Mouse (Mus musculus): ENCODE measurements around the gene Elavl3. TPM values are rescaled to one million over a fixed set of nuclear protein-coding genes. Genes with fewer than 3 reads are reported as not detected.
A peak's percentile ranks its signal among the peaks of the same experiment; 100 is the strongest.

Elavl3 gene
- polyA plus RNA-seq, 1 experiment from 2014 or later: 0.04 TPM

GRCm38 (mm10) chr9:22066433-22066832, 14.6 kb upstream of the Elavl3 start:
- H3K4me1 ChIP-seq (ENCODE audit: control insufficient read depth, low read depth, low read length): peaks cover 8% of the 10 kb centered on the region
- peaks cover 5% of the 10 kb centered on the region; the same call in 1 of the 2 replicates for H3K36me3 ChIP-seq (ENCODE audit: control insufficient read depth, insufficient read depth)
- no peaks in the 10 kb centered on the region for H3K27me3 ChIP-seq (ENCODE audit: control insufficient read depth, insufficient read depth, low read depth, low read length)
- H3K4me2 ChIP-seq (ENCODE audit: low read depth, low read length): no peak overlapping the region
- 58% methylated on average over 3 of the region's 3 CpGs for WGBS (ENCODE audit: insufficient replicate concordance)
- no peak overlapping the region for H3K27ac ChIP-seq (ENCODE audit: low read length)
- H3K9me3 ChIP-seq (replicated peaks; ENCODE audit: control insufficient read depth, low read length): no peaks in the 10 kb centered on the region
- ATAC-seq (ENCODE audit: low read depth): no peak
- H3K9ac ChIP-seq (ENCODE audit: low read depth, low read length): no peak overlapping the region
- H3K4me3 ChIP-seq (ENCODE audit: low read depth, low read length): no peak overlapping the region

DNA sequence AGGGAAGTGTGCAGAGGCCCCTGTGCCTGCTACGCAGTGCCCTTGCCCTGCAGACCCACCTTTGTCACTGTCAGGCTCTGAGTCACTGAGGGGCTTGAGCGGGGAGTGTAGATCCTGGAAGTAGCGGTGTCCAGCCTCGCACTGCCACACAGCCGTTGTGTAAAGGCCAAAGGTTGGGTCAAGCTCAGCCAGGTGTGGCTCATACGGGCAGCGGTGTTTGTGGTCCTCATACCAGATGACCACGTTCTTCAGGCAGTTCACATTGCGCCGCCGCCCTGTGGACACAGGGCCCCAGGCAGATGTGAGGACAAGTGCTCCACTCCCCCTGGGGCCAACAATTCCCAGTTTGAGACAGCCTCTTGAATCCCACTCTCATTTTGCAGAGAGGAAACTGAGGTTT, 13.8 kb upstream of the Elavl3 start:
- Histone ChIP-seq H3K9me3 (replicated peaks; ENCODE audit: control insufficient read depth, low read length) (no peaks in the 10 kb centered on the region), H3K4me2 (ENCODE audit: low read depth, low read length) (no peak overlapping the region; the same call in 1 of the 2 replicates), H3K4me1 (ENCODE audit: control insufficient read depth, low read depth, low read length) (peaks cover 7% of the 10 kb centered on the region), H3K27me3 (ENCODE audit: control insufficient read depth, insufficient read depth, low read depth, low read length) (no peaks in the 10 kb centered on the region), H3K9ac (ENCODE audit: low read depth, low read length) (no peak overlapping the region), H3K4me3 (ENCODE audit: low read depth, low read length) (peak overlapping the region; percentile 26; the same call in 1 of the 2 replicates), H3K36me3 (ENCODE audit: control insufficient read depth, insufficient read depth) (peaks cover 5% of the 10 kb centered on the region; the same call in 1 of the 2 replicates), H3K27ac (ENCODE audit: low read length) (peak overlapping the region; percentile 68)
- WGBS (ENCODE audit: insufficient replicate concordance): 83% methylated on average over 11 of the region's 11 CpGs
- ATAC-seq (ENCODE audit: low read depth): peak; percentile 60

DNA sequence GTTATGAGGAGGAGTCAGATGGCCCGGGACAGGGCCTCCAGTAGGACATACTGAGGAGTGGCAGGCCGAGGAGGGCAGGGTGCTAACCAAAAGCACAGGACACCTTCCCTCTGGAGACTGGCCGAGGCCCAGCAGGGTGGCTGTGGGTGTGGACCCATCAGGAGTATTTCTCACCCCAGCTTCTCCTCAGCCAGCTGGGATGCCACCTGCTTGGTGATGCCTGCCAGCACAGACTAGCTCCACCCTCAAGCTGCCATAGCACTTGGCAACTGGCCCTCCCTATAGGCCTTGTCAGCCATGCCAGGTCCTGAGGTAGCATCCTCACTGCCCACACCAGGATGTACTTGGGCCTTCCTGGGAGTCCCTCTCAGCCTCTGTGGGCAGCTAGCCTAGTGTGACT, 12.5 kb upstream of the Elavl3 start:
- H3K36me3 ChIP-seq (ENCODE audit: control insufficient read depth, insufficient read depth): peaks cover 10% of the 10 kb centered on the region

GRCm38 (mm10) chr9:22061339-22061738, 9.5 kb upstream of the Elavl3 start:
- Histone ChIP-seq H3K27ac (ENCODE audit: low read length) (no peak overlapping the region), H3K4me3 (ENCODE audit: low read depth, low read length) (no peak overlapping the region), H3K9ac (ENCODE audit: low read depth, low read length) (no peak overlapping the region), H3K4me2 (ENCODE audit: low read depth, low read length) (no peak overlapping the region), H3K9me3 (replicated peaks; ENCODE audit: control insufficient read depth, low read length) (no peaks in the 10 kb centered on the region), H3K27me3 (ENCODE audit: control insufficient read depth, insufficient read depth, low read depth, low read length) (no peaks in the 10 kb centered on the region), H3K36me3 (ENCODE audit: control insufficient read depth, insufficient read depth) (peaks cover 20% of the 10 kb centered on the region), H3K4me1 (ENCODE audit: control insufficient read depth, low read depth, low read length) (peaks cover 4% of the 10 kb centered on the region)
- no peak for ATAC-seq (ENCODE audit: low read depth)
- 66% methylated on average over 2 of the region's 2 CpGs for WGBS (ENCODE audit: insufficient replicate concordance)

More for the DNA sequence above, 12.5 kb upstream of the Elavl3 start:
- Histone ChIP-seq H3K9ac (ENCODE audit: low read depth, low read length) (no peak overlapping the region), H3K4me3 (ENCODE audit: low read depth, low read length) (no peak overlapping the region), H3K27ac (ENCODE audit: low read length) (no peak overlapping the region), H3K4me2 (ENCODE audit: low read depth, low read length) (no peak overlapping the region), H3K9me3 (replicated peaks; ENCODE audit: control insufficient read depth, low read length) (no peaks in the 10 kb centered on the region), H3K27me3 (ENCODE audit: control insufficient read depth, insufficient read depth, low read depth, low read length) (no peaks in the 10 kb centered on the region), H3K4me1 (ENCODE audit: control insufficient read depth, low read depth, low read length) (peaks cover 4% of the 10 kb centered on the region; the same call in 1 of the 2 replicates)
- ATAC-seq (ENCODE audit: low read depth): no peak
- WGBS (ENCODE audit: insufficient replicate concordance): 75% methylated on average over 3 of the region's 3 CpGs

DNA sequence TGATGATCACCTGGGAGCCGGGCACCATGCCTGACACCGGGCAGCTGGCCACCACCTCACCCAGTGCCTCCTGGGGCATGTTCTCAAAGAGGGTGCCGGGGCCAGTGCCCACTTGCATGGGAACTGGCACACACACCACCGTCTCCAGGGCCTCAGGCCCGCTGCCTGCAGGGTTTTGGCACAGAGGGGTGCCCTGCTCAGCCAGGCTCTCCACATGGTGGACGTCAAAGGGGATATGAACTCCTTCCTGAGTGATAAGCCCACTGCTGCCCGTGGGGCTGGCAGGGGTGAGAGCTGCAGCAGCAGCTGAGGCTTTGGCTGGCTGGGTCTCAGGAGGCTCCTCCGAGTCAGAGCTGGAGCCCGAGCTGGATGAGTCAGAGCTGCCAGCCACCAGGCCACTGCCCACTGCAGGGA, 6.2 kb upstream of the Elavl3 start:
- Histone ChIP-seq H3K9ac (ENCODE audit: low read depth, low read length) (no peak overlapping the region), H3K4me3 (ENCODE audit: low read depth, low read length) (no peak overlapping the region), H3K4me1 (ENCODE audit: control insufficient read depth, low read depth, low read length) (peaks cover 10% of the 10 kb centered on the region), H3K27me3 (ENCODE audit: control insufficient read depth, insufficient read depth, low read depth, low read length) (peaks cover 16% of the 10 kb centered on the region), H3K9me3 (replicated peaks; ENCODE audit: control insufficient read depth, low read length) (no peaks in the 10 kb centered on the region), H3K4me2 (ENCODE audit: low read depth, low read length) (no peak overlapping the region), H3K27ac (ENCODE audit: low read length) (no peak overlapping the region), H3K36me3 (ENCODE audit: control insufficient read depth, insufficient read depth) (peaks cover 15% of the 10 kb centered on the region)
- ATAC-seq (ENCODE audit: low read depth): no peak
- 84% methylated on average over 9 of the region's 9 CpGs for WGBS (ENCODE audit: insufficient replicate concordance)

GRCm38 (mm10) chr9:22057031-22057517, 5.3 kb upstream of the Elavl3 start:
- H3K27me3 ChIP-seq (ENCODE audit: control insufficient read depth, insufficient read depth, low read depth, low read length): peaks cover 25% of the 10 kb centered on the region
- no peaks in the 10 kb centered on the region for H3K9me3 ChIP-seq (replicated peaks; ENCODE audit: control insufficient read depth, low read length)
- no peak overlapping the region for H3K4me3 ChIP-seq (ENCODE audit: low read depth, low read length)
- WGBS (ENCODE audit: insufficient replicate concordance): 83% methylated on average over 9 of the region's 9 CpGs
- ATAC-seq (ENCODE audit: low read depth): no peak
- H3K36me3 ChIP-seq (ENCODE audit: control insufficient read depth, insufficient read depth): peaks cover 15% of the 10 kb centered on the region
- H3K9ac ChIP-seq (ENCODE audit: low read depth, low read length): no peak overlapping the region
- peaks cover 10% of the 10 kb centered on the region for H3K4me1 ChIP-seq (ENCODE audit: control insufficient read depth, low read depth, low read length)
- no peak overlapping the region for H3K4me2 ChIP-seq (ENCODE audit: low read depth, low read length)
- no peak overlapping the region for H3K27ac ChIP-seq (ENCODE audit: low read length)

- Histone ChIP-seq H3K9me3 (replicated peaks; ENCODE audit: control insufficient read depth, low read length) (no peaks in the 10 kb centered on the region), H3K4me3 (ENCODE audit: low read depth, low read length) (no peak overlapping the region), H3K4me1 (ENCODE audit: control insufficient read depth, low read depth, low read length) (peaks cover 13% of the 10 kb centered on the region), H3K36me3 (ENCODE audit: control insufficient read depth, insufficient read depth) (peaks cover 15% of the 10 kb centered on the region), H3K9ac (ENCODE audit: low read depth, low read length) (no peak overlapping the region), H3K27me3 (ENCODE audit: control insufficient read depth, insufficient read depth, low read depth, low read length) (peaks cover 32% of the 10 kb centered on the region), H3K4me2 (ENCODE audit: low read depth, low read length) (no peak overlapping the region), H3K27ac (ENCODE audit: low read length) (no peak overlapping the region)
- 67% methylated on average over 9 of the region's 9 CpGs for WGBS (ENCODE audit: insufficient replicate concordance)
- no peak for ATAC-seq (ENCODE audit: low read depth)
These were observed 4.6 kb upstream of the Elavl3 start for GRCm38 (mm10) chr9:22056303-22056910.

GRCm38 (mm10) chr9:22055713-22056112, 3.9 kb upstream of the Elavl3 start:
- Histone ChIP-seq H3K4me1 (ENCODE audit: control insufficient read depth, low read depth, low read length) (peaks cover 20% of the 10 kb centered on the region), H3K9me3 (replicated peaks; ENCODE audit: control insufficient read depth, low read length) (no peaks in the 10 kb centered on the region), H3K27me3 (ENCODE audit: control insufficient read depth, insufficient read depth, low read depth, low read length) (peaks cover 39% of the 10 kb centered on the region), H3K4me2 (ENCODE audit: low read depth, low read length) (no peak overlapping the region), H3K4me3 (ENCODE audit: low read depth, low read length) (no peak overlapping the region), H3K27ac (ENCODE audit: low read length) (no peak overlapping the region), H3K36me3 (ENCODE audit: control insufficient read depth, insufficient read depth) (peaks cover 15% of the 10 kb centered on the region), H3K9ac (ENCODE audit: low read depth, low read length) (no peak overlapping the region)
- WGBS (ENCODE audit: insufficient replicate concordance): 37% methylated on average over 29 of the region's 29 CpGs
- ATAC-seq (ENCODE audit: low read depth): no peak

DNA sequence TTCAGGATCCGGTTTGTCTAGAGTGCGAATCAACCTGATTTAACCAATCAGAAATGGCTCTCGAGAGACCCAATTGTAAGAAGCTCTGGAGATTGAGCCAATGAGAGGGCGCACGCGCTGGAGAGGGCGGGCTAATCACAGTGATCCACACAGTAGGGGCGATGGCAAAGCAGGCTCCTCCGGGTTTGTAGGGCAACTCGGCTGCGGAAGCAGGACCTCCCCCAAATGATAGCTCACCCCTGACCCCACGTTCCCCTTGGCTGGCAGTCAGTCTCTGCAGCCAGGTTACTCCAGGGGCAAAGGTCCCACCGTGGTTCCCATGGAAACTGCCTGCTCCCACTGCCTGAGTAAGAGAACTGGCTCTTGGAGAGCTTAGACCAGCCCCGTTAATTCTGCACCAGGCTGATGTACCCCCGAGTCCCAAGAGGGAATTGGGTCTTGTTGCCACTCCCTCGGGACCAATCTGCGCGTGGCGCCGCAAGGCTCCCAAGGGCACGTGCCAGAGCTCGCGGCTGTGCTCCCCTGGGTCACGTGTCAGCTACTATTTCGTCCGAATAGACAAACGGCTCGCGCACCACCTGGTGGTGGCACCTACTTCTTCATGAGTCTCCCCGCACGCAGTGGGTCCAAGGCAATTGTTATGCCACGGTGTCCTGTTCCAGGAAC, 2.7 kb upstream of the Elavl3 start:
- Histone ChIP-seq H3K27ac (ENCODE audit: low read length) (no peak overlapping the region), H3K36me3 (ENCODE audit: control insufficient read depth, insufficient read depth) (peaks cover 11% of the 10 kb centered on the region), H3K27me3 (ENCODE audit: control insufficient read depth, insufficient read depth, low read depth, low read length) (peaks cover 51% of the 10 kb centered on the region), H3K9ac (ENCODE audit: low read depth, low read length) (no peak overlapping the region), H3K4me2 (ENCODE audit: low read depth, low read length) (peak overlapping the region; percentile 17; the same call in 1 of the 2 replicates), H3K4me1 (ENCODE audit: control insufficient read depth, low read depth, low read length) (peaks cover 28% of the 10 kb centered on the region), H3K4me3 (ENCODE audit: low read depth, low read length) (no peak overlapping the region), H3K9me3 (replicated peaks; ENCODE audit: control insufficient read depth, low read length) (no peaks in the 10 kb centered on the region)
- ATAC-seq (ENCODE audit: low read depth): peak; percentile 60
- 2% methylated on average over 32 of the region's 32 CpGs for WGBS (ENCODE audit: insufficient replicate concordance)

Measured in liver, embryonic 16.5 days (tissue).